Mouse (Mus musculus) G1E (cell line): ENCODE data around the gene BC029722.

Experiments used
- CTCF ChIP-seq: IDR thresholded peaks from 2 replicates; pipeline ENCODE4 v1.5.1; 2012; ENCODE audit warnings: low read depth, low read length, inconsistent platforms, mixed read lengths
- GATA1 ChIP-seq: IDR thresholded peaks from 2 replicates; pipeline ENCODE4 v1.6.1; 2012; ENCODE audit warnings: borderline replicate concordance, low read length, inconsistent platforms, mixed read lengths

- no peak for TF ChIP-seq GATA1
- TF ChIP-seq CTCF = no peak
These were observed 45.6 kb downstream of the BC029722 start for GRCm38 (mm10) chr2:155773664-155774063.
